Mouse (Mus musculus) olfactory bulb, adult 2 months (tissue): Measurements from ENCODE around the gene Iqsec1. TPM values are rescaled to one million over a fixed set of nuclear protein-coding genes. Genes with fewer than 3 reads are reported as not detected.
"Not testable (repeated sequence)": the region's sequence is repeated elsewhere in the genome, so short reads cannot be mapped to it uniquely, and the experiment has no call there.

Experiments
- H3K27ac ChIP-seq: fragments of 200-500 bp; 2 replicates; pipeline ENCODE4 v1.5.1; 2012; ENCODE audit warnings: low read depth, low read length; ENCODE audit not compliant: insufficient read depth
- H3K4me1 ChIP-seq: fragments of 200-500 bp; 2 replicates; pipeline ENCODE4 v1.6.1; 2012; ENCODE audit warnings: low read length; ENCODE audit not compliant: control insufficient read depth, insufficient read depth
- H3K4me3 ChIP-seq: fragments of 200-500 bp; 2 replicates; pipeline ENCODE4 v1.5.1; 2012; ENCODE audit warnings: mild to moderate bottlenecking, low read depth, low read length, moderate library complexity; ENCODE audit not compliant: insufficient read depth
- CTCF ChIP-seq: fragments of 200-500 bp; IDR thresholded peaks from 2 replicates; pipeline ENCODE4 v1.5.1; 2012; ENCODE audit warnings: low read depth, mild to moderate bottlenecking, low read length, moderate library complexity; ENCODE audit not compliant: insufficient read depth
- POLR2A ChIP-seq: fragments of 200-500 bp; IDR thresholded peaks from 2 replicates; pipeline ENCODE4 v1.6.1; 2012; ENCODE audit warnings: mild to moderate bottlenecking, low read depth, low read length, moderate library complexity; ENCODE audit not compliant: insufficient read depth
- WGBS: fragments of 180-500 bp; shearing (Covaris S2); methylation state at CpG from one replicate; pipeline ENCODE4 v1.1.7; 2018; 5-methylcytosine and 5-hydroxymethylcytosine counted together
- polyA plus RNA-seq: library from polyadenylated mRNA; stranded (reverse); fragments of >200 nt; gene quantifications from 2 replicates; pipeline ENCODE4 v1.2.4, GENCODE M21; 2012; ENCODE audit warnings: low replicate concordance; ENCODE audit not compliant: missing spikeins, insufficient read depth, insufficient read length

The Iqsec1 gene
- polyA plus RNA-seq, 1 experiment = not detected

GRCm38 (mm10) chr6:90643057-90643456 lies 345.4 kb downstream of the Iqsec1 start:
- Histone ChIP-seq H3K27ac (no peak overlapping the region), H3K4me1 (no peaks in the 10 kb centered on the region), H3K4me3 (no peak overlapping the region)
- TF ChIP-seq CTCF = no peak
- no peak for TF ChIP-seq POLR2A
- WGBS = 91% methylated on average over 3 of the region's 3 CpGs

GRCm38 (mm10) chr6:90635611-90636010 lies 352.9 kb downstream of the Iqsec1 start:
- H3K4me3 ChIP-seq = no peak overlapping the region
- H3K27ac ChIP-seq = no peak overlapping the region
- no peaks in the 10 kb centered on the region for H3K4me1 ChIP-seq
- TF ChIP-seq CTCF = no peak
- TF ChIP-seq POLR2A = no peak
- WGBS = 95% methylated on average over 3 of the region's 3 CpGs

- H3K4me3 ChIP-seq = no peak overlapping the region
- no peak for TF ChIP-seq POLR2A
- TF ChIP-seq CTCF = no peak
- no peak overlapping the region for H3K27ac ChIP-seq
- 82% methylated on average over 4 of the region's 4 CpGs for WGBS
- no peaks in the 10 kb centered on the region for H3K4me1 ChIP-seq
These were observed 353.4 kb downstream of the Iqsec1 start for GRCm38 (mm10) chr6:90635081-90635480.

GRCm38 (mm10) chr6:90632526-90632925 lies 356.0 kb downstream of the Iqsec1 start:
- not testable (repeated sequence) for H3K27ac ChIP-seq, H3K4me1 ChIP-seq, H3K4me3 ChIP-seq
- WGBS = 96% methylated on average over 3 of the region's 3 CpGs

GRCm38 (mm10) chr6:90630427-90630826 lies 358.1 kb downstream of the Iqsec1 start:
- no peak overlapping the region for H3K27ac ChIP-seq
- 92% methylated on average over 7 of the region's 7 CpGs for WGBS
- no peak overlapping the region for H3K4me3 ChIP-seq
- no peak for TF ChIP-seq POLR2A
- no peak for TF ChIP-seq CTCF
- H3K4me1 ChIP-seq = no peaks in the 10 kb centered on the region

GRCm38 (mm10) chr6:90629506-90629905 lies 359.0 kb downstream of the Iqsec1 start:
- H3K4me3 ChIP-seq = no peak overlapping the region
- 97% methylated on average over 6 of the region's 6 CpGs for WGBS
- no peak overlapping the region for H3K27ac ChIP-seq
- TF ChIP-seq POLR2A (no peak), CTCF (no peak)
- H3K4me1 ChIP-seq = no peaks in the 10 kb centered on the region

- WGBS = 95% methylated on average over 4 of the region's 4 CpGs
- peaks cover 4% of the 10 kb centered on the region for H3K4me1 ChIP-seq
- H3K27ac ChIP-seq = no peak overlapping the region
- H3K4me3 ChIP-seq = no peak overlapping the region
- TF ChIP-seq CTCF = no peak
- TF ChIP-seq POLR2A = no peak
These were observed 360.9 kb downstream of the Iqsec1 start for GRCm38 (mm10) chr6:90627556-90627955.

GRCm38 (mm10) chr6:90625207-90625994 lies 363.1 kb downstream of the Iqsec1 start:
- H3K4me1 ChIP-seq = peaks cover 4% of the 10 kb centered on the region
- H3K4me3 ChIP-seq = no peak overlapping the region
- no peak for TF ChIP-seq POLR2A
- no peak for TF ChIP-seq CTCF
- no peak overlapping the region for H3K27ac ChIP-seq
- 82% methylated on average over 7 of the region's 7 CpGs for WGBS

- TF ChIP-seq CTCF (no peak), POLR2A (no peak)
- 81% methylated on average over 11 of the region's 11 CpGs for WGBS
- no peak overlapping the region for H3K4me3 ChIP-seq
- no peak overlapping the region for H3K27ac ChIP-seq
- H3K4me1 ChIP-seq = peaks cover 4% of the 10 kb centered on the region
These were observed 363.8 kb downstream of the Iqsec1 start for GRCm38 (mm10) chr6:90624733-90625132.

- 80% methylated on average over 6 of the region's 6 CpGs for WGBS
- Histone ChIP-seq H3K27ac (no peak overlapping the region), H3K4me3 (no peak overlapping the region), H3K4me1 (peaks cover 4% of the 10 kb centered on the region)
- no peak for TF ChIP-seq POLR2A
- no peak for TF ChIP-seq CTCF
These were observed 364.3 kb downstream of the Iqsec1 start for GRCm38 (mm10) chr6:90624184-90624583.

- 88% methylated on average over 5 of the region's 5 CpGs for WGBS
- TF ChIP-seq POLR2A (no peak), CTCF (no peak)
These were observed 365.0 kb downstream of the Iqsec1 start for GRCm38 (mm10) chr6:90623456-90623836.

More at GRCm38 (mm10) chr6:90623456-90623836, 365.0 kb downstream of the Iqsec1 start:
- H3K4me3 ChIP-seq = no peak overlapping the region
- H3K27ac ChIP-seq = no peak overlapping the region
- peaks cover 7% of the 10 kb centered on the region for H3K4me1 ChIP-seq
